Mouse (Mus musculus) midbrain, embryonic 16.5 days (tissue): ENCODE data around the gene Serpina11. TPM values are rescaled to one million over a fixed set of nuclear protein-coding genes. Genes with fewer than 3 reads are reported as not detected.

Experiments used
- ATAC-seq: fragments of 200-750 bp; cut with Nextera tagmentation; 2 replicates; pipeline ENCODE4 v1.8.0; 2017; ENCODE audit warnings: moderate TSS enrichment
- H3K27ac ChIP-seq: fragments of 300-500 bp; sonication (generic); 2 replicates; pipeline ENCODE4 v1.5.1; 2014; ENCODE audit warnings: mild to moderate bottlenecking, low read length, mixed read lengths
- H3K27me3 ChIP-seq: fragments of 300-500 bp; sonication (generic); 2 replicates; pipeline ENCODE4 v1.6.1; 2014; ENCODE audit warnings: low read depth, low read length, mixed read lengths; ENCODE audit not compliant: control insufficient read depth, insufficient read depth
- H3K36me3 ChIP-seq: fragments of 300-500 bp; sonication (generic); 2 replicates; pipeline ENCODE4 v1.6.1; 2014; ENCODE audit warnings: mild to moderate bottlenecking, low read length, moderate library complexity, mixed read lengths; ENCODE audit not compliant: control insufficient read depth, insufficient read depth
- H3K4me1 ChIP-seq: fragments of 300-500 bp; sonication (generic); 2 replicates; pipeline ENCODE4 v1.6.1; 2014; ENCODE audit warnings: mild to moderate bottlenecking, low read length, mixed read lengths; ENCODE audit not compliant: control insufficient read depth, insufficient read depth
- H3K4me2 ChIP-seq: fragments of 300-500 bp; sonication (generic); 2 replicates; pipeline ENCODE4 v1.6.1; 2014; ENCODE audit warnings: mild to moderate bottlenecking, low read length, mixed read lengths
- H3K4me3 ChIP-seq: fragments of 300-500 bp; sonication (generic); 2 replicates; pipeline ENCODE4 v1.5.1; 2014; ENCODE audit warnings: low read depth, mild to moderate bottlenecking, low read length, moderate library complexity, mixed read lengths
- H3K9ac ChIP-seq: fragments of 300-500 bp; sonication (generic); 2 replicates; pipeline ENCODE4 v1.6.1; 2014; ENCODE audit warnings: low read depth, low read length, mixed read lengths
- H3K9me3 ChIP-seq: fragments of 300-500 bp; sonication (generic); replicated peaks from 2 replicates; pipeline ENCODE4 v1.6.1; 2014; ENCODE audit warnings: mild to moderate bottlenecking, low read length, mixed read lengths; ENCODE audit not compliant: control insufficient read depth, poor library complexity, severe bottlenecking
- WGBS: fragments of 180-500 bp; shearing (Covaris S2); extraction: QIAGEN DNeasy Blood & Tissue Kit; methylation state at CpG from one replicate; pipeline ENCODE4 v1.1.7; 2014; 5-methylcytosine and 5-hydroxymethylcytosine counted together
- polyA plus RNA-seq: library from polyadenylated mRNA; unstranded; fragments of >200 nt; fragmentation: Nextera tagmentation; extraction: Ambion mirVana; gene quantifications from 2 replicates; pipeline ENCODE4 v1.2.1, GENCODE M21; 2015

Gene Serpina11
- not detected in 2 replicates for polyA plus RNA-seq

GRCm38 (mm10) chr12:103989857-103990256 lies at the start of gene Serpina11:
Serpina11 (minus strand) TSS chr12:103989957.
- 90% methylated on average over 6 of the region's 6 CpGs for WGBS
- Histone ChIP-seq H3K9me3 (no peaks in the 10 kb centered on the region), H3K27ac (no peak within 1 kb of the TSS), H3K36me3 (no peaks in the 10 kb centered on the region), H3K27me3 (no peaks in the 10 kb centered on the region), H3K4me2 (no peak within 1 kb of the TSS), H3K9ac (no peak within 1 kb of the TSS), H3K4me3 (no peak within 1 kb of the TSS), H3K4me1 (no peaks in the 10 kb centered on the region)
- no peak for ATAC-seq

- Histone ChIP-seq H3K27me3 (no peaks in the 10 kb centered on the region), H3K4me2 (no peak overlapping the region), H3K4me3 (no peak overlapping the region), H3K9ac (no peak overlapping the region), H3K9me3 (no peaks in the 10 kb centered on the region), H3K36me3 (no peaks in the 10 kb centered on the region), H3K27ac (no peak overlapping the region), H3K4me1 (no peaks in the 10 kb centered on the region)
- WGBS: 88% methylated on average over 7 of the region's 7 CpGs
- ATAC-seq: no peak
These were observed 48.4 kb upstream of the Serpina11 start for GRCm38 (mm10) chr12:104038181-104038580.

DNA sequence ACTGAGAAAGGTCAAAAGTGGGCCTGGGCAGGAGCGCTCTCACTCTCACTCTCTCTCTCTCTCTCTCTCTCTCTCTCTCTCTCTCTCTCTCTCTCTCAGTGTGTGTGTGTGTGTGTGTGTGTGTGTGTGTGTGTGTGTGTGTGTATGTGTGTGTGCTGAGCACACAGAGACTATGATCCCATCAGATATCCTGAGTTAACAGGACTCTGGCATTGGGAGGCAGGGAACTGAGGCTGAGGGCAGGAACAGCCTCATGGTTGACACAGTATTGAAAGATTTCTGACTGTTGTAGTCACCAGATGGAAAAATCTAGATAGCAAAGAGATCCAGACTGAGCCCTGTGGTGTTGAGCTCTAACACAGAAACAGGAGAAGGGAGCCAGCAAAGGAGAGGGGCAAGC lies 44.0 kb upstream of the Serpina11 start:
- no peak overlapping the region for H3K4me2 ChIP-seq
- H3K9me3 ChIP-seq: no peaks in the 10 kb centered on the region
- H3K27me3 ChIP-seq: no peaks in the 10 kb centered on the region
- WGBS: 91% methylated on average over 1 of the region's 1 CpGs
- no peak for ATAC-seq
- no peaks in the 10 kb centered on the region for H3K4me1 ChIP-seq
- H3K27ac ChIP-seq: no peak overlapping the region
- H3K36me3 ChIP-seq: no peaks in the 10 kb centered on the region
- no peak overlapping the region for H3K4me3 ChIP-seq
- no peak overlapping the region for H3K9ac ChIP-seq

DNA sequence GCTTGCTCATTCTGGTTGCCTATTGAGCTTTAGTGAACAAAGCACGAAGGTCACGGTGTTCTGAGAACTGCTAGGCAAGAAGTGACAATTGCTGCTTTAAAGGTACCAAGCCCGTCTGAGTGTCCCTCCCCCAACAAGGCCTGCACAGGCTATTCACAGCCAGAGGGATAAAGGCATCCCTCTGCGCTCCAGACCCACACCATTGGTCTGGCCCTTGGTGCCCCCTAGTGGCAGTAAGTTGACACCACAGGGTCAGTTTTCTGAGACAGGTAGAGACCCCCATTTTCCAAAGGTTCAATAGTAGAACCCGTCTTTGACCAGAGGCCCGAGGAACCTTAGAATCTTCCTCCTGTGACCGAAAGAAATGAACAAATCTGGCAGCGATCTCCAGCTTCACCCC lies 40.2 kb upstream of the Serpina11 start:
- H3K4me1 ChIP-seq: no peaks in the 10 kb centered on the region
- no peak; the same call in 1 of the 2 replicates for ATAC-seq
- H3K36me3 ChIP-seq: no peaks in the 10 kb centered on the region
- no peak overlapping the region for H3K9ac ChIP-seq
- no peak overlapping the region for H3K27ac ChIP-seq
- no peaks in the 10 kb centered on the region for H3K27me3 ChIP-seq
- 42% methylated on average over 8 of the region's 8 CpGs for WGBS
- H3K4me2 ChIP-seq: no peak overlapping the region
- H3K9me3 ChIP-seq: no peaks in the 10 kb centered on the region
- H3K4me3 ChIP-seq: no peak overlapping the region

- no peaks in the 10 kb centered on the region for H3K4me1 ChIP-seq
- no peaks in the 10 kb centered on the region for H3K27me3 ChIP-seq
- H3K4me2 ChIP-seq: no peak overlapping the region
- no peak overlapping the region for H3K27ac ChIP-seq
- H3K9ac ChIP-seq: no peak overlapping the region
- ATAC-seq: no peak
- no peaks in the 10 kb centered on the region; the same call in 1 of the 2 replicates for H3K9me3 ChIP-seq
- no peaks in the 10 kb centered on the region for H3K36me3 ChIP-seq
- 87% methylated on average over 3 of the region's 3 CpGs for WGBS
- no peak overlapping the region for H3K4me3 ChIP-seq
These were observed 25.5 kb upstream of the Serpina11 start for GRCm38 (mm10) chr12:104015280-104015679.

DNA sequence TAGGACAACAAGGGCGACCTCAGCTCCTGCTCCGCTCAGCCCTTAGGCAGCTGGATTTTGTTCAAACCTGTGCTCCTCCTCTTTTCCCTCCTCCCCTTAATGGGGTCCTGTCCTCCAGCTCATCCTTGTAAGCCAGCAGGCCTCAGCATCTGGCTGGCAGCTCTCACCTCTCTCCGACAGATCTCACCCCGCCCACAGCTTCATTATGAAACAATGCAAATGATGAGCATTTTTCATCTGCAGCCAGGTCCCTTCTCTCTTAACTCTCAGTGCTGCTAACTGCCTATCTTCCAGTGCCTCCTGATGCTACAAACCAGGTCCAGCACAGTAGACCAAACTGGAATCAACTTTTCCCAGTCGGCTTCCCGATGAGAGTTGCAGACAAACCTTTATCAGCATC lies 23.9 kb upstream of the Serpina11 start, which contains the start of gene Serpina9:
Serpina9 (minus strand) TSS at position 136 of the 400 bp plus-strand sequence.
- WGBS: 92% methylated on average over 6 of the region's 6 CpGs
- H3K4me3 ChIP-seq: no peak within 1 kb of the TSS
- no peaks in the 10 kb centered on the region for H3K4me1 ChIP-seq
- H3K27me3 ChIP-seq: no peaks in the 10 kb centered on the region
- no peak within 1 kb of the TSS for H3K9ac ChIP-seq
- H3K4me2 ChIP-seq: no peak within 1 kb of the TSS
- H3K36me3 ChIP-seq: no peaks in the 10 kb centered on the region
- ATAC-seq: no peak
- no peak within 1 kb of the TSS for H3K27ac ChIP-seq
- H3K9me3 ChIP-seq: no peaks in the 10 kb centered on the region; the same call in 1 of the 2 replicates

- 87% methylated on average over 5 of the region's 5 CpGs for WGBS
These were observed 14.9 kb upstream of the Serpina11 start for GRCm38 (mm10) chr12:104004689-104005088.

GRCm38 (mm10) chr12:104003238-104003612 lies 13.5 kb upstream of the Serpina11 start:
- H3K36me3 ChIP-seq: no peaks in the 10 kb centered on the region
- no peak overlapping the region for H3K4me2 ChIP-seq
- ATAC-seq: no peak
- H3K27me3 ChIP-seq: no peaks in the 10 kb centered on the region
- H3K9me3 ChIP-seq: no peaks in the 10 kb centered on the region
- H3K4me1 ChIP-seq: no peaks in the 10 kb centered on the region
- H3K27ac ChIP-seq: no peak overlapping the region
- H3K9ac ChIP-seq: no peak overlapping the region
- 61% methylated on average over 4 of the region's 4 CpGs for WGBS
- no peak overlapping the region for H3K4me3 ChIP-seq

More at GRCm38 (mm10) chr12:104004689-104005088, 14.9 kb upstream of the Serpina11 start:
- Histone ChIP-seq H3K4me2 (no peak overlapping the region), H3K36me3 (no peaks in the 10 kb centered on the region), H3K4me1 (no peaks in the 10 kb centered on the region), H3K27me3 (no peaks in the 10 kb centered on the region), H3K9me3 (no peaks in the 10 kb centered on the region), H3K27ac (no peak overlapping the region), H3K4me3 (no peak overlapping the region), H3K9ac (no peak overlapping the region)
- ATAC-seq: no peak

DNA sequence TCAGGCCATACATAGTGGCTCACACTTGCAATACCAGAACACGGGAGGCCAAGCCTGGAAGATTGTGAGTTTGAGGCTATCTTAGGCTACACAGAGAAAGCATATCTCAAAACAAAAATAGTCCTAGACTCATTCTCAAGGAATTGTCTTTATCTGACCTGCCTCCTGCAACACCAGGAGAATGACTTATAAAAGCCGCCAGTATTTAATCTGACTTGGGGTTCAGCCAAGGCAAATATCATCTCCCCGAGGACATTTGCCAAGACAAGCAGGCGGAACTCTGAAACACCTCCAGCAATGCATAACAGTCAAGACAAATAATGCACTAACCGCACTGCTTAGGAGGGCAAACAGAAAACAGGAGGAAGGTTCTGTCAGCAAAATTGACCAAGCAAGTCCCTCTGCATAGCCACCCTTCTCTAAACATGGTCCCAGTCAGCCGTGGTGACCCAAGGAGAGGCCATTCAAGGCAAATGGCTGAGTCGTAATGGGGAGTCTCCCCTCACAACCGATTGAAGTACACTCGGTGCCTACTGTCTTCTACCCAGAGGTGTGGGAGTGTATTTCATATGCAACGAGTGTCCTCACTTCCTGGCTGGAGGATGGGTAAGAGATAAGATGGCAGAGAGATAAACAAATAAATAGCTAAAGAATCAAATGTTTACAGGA lies 12.9 kb upstream of the Serpina11 start:
- Histone ChIP-seq H3K27me3 (no peaks in the 10 kb centered on the region), H3K36me3 (no peaks in the 10 kb centered on the region), H3K4me1 (no peaks in the 10 kb centered on the region), H3K4me2 (no peak overlapping the region), H3K9me3 (no peaks in the 10 kb centered on the region), H3K9ac (no peak overlapping the region), H3K4me3 (no peak overlapping the region), H3K27ac (no peak overlapping the region)
- ATAC-seq: no peak
- 82% methylated on average over 10 of the region's 10 CpGs for WGBS
